Mouse (Mus musculus) MEL (cell line): ENCODE measurements around the gene Cth.

ENCODE experiments used
- CTCF ChIP-seq, 3 experiments: IDR thresholded peaks in 2 of 3; conservative IDR thresholded peaks in 1 of 3; 2 replicates each; pipeline ENCODE4 v1.5.1; 2011 to 2012; ENCODE audit warnings: low read length in 3 of 3, low read depth in 2 of 3, mild to moderate bottlenecking in 2 of 3, improper control_type of control experiment in 1 of 3, inconsistent platforms in 1 of 3, mixed read lengths in 1 of 3, moderate library complexity in 1 of 3; ENCODE audit not compliant: control insufficient read depth in 1 of 3, insufficient read depth in 1 of 3, poor library complexity in 1 of 3, severe bottlenecking in 1 of 3
- EP300 ChIP-seq, 2 experiments: IDR thresholded peaks; 2 replicates each; pipeline ENCODE4 v1.6.1; 2011; ENCODE audit warnings: improper control_type of control experiment in 2 of 2, low read length in 2 of 2, low read depth in 1 of 2, mild to moderate bottlenecking in 1 of 2
- KAT2A ChIP-seq: conservative IDR thresholded peaks from 2 replicates; pipeline ENCODE4 v1.6.1; 2012; ENCODE audit warnings: low read depth, low read length, improper control_type of control experiment, inconsistent platforms
- POLR2A ChIP-seq, 2 experiments: IDR thresholded peaks; 2 replicates each; pipeline ENCODE4 v1.6.1; 2011 to 2012; ENCODE audit warnings: low read length in 2 of 2, mild to moderate bottlenecking in 2 of 2, control low read depth in 1 of 2, improper control_type of control experiment in 1 of 2, low read depth in 1 of 2, moderate library complexity in 1 of 2; ENCODE audit not compliant: control insufficient read depth in 1 of 2, insufficient read depth in 1 of 2, poor library complexity in 1 of 2
- POLR2AphosphoS2 ChIP-seq: IDR thresholded peaks from 2 replicates; pipeline ENCODE4 v1.6.1; 2011; ENCODE audit warnings: low read length, improper control_type of control experiment

DNA sequence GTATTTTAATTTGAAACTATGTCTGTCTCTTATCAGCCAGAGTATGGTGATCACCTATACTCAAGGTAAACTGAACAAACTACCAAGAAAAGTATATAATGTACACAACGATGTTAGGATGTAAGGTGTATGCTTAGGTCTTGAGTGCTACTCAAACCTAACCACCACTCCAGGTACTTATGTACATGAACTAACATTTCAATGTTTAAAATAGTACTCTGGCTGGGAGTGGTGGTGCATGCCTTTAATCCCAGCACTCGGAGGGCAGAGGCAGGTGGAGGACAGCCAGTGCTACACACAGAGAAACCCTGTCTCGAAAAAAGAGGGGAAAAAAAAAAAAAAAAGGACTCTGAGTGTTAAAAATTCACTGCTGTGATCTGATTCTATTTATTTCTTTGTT lies 16.7 kb downstream of the Cth start:
- TF ChIP-seq EP300 (IDR thresholded peaks at IDR 0.05; ENCODE audit: low read depth in 1 of 2, low read length in 2 of 2) (no peak), POLR2A (IDR thresholded peaks at IDR 0.05; ENCODE audit: control insufficient read depth in 1 of 2, insufficient read depth in 1 of 2, low read depth in 1 of 2, low read length in 2 of 2, poor library complexity in 1 of 2) (no peak), CTCF (IDR thresholded peaks at IDR 0.05 in 2 of 3, conservative IDR thresholded peaks at IDR 0.05 in 1 of 3; ENCODE audit: control insufficient read depth in 1 of 3, insufficient read depth in 1 of 3, low read depth in 2 of 3, low read length in 3 of 3, poor library complexity in 1 of 3, severe bottlenecking in 1 of 3) (no peak), POLR2AphosphoS2 (no peak), KAT2A (no peak)
